ENCODE assay signal across 27 mouse cellular contexts in genomic region chr1:39533917-39534316, GRCm38 (mm10). TPM values are rescaled to one million over a fixed set of nuclear protein-coding genes. Genes with fewer than 3 reads are reported as not detected.
DNase-seq lines count a peak whose midpoint lies in the region; ATAC-seq and TF ChIP-seq lines count a peak whose summit lies in the region.
"Had no signal": no experiment of that assay in that cellular context is flagged by ENCODE, and none has a peak within 500 bp of the region (broad histone marks: within the 10 kb centered on the region; RNA-seq: fewer than 3 reads in every experiment).

No protein-coding gene starts in this region.

- H3K36me3 ChIP-seq in heart, embryonic 10.5 days = peaks cover 14% of the 10 kb centered on the region
- H3K36me3 ChIP-seq in ES-E14 (ENCODE audit: control insufficient read depth, insufficient read depth, low read length, poor library complexity, severe bottlenecking) = peaks cover 8% of the 10 kb centered on the region
- H3K36me3 ChIP-seq in midbrain, embryonic 10.5 days = peaks cover 14% of the 10 kb centered on the region
- H3K36me3 ChIP-seq in kidney, embryonic 16.5 days (ENCODE audit: insufficient read depth, low read length) = peaks cover 10% of the 10 kb centered on the region

- 27% methylated on average over 3 of the region's 3 CpGs for WGBS in heart, embryonic 10.5 days
- 36% methylated on average over 3 of the region's 3 CpGs for WGBS in midbrain, embryonic 10.5 days
- 42% methylated on average over 3 of the region's 3 CpGs for WGBS in kidney, embryonic 16.5 days

- in situ Hi-C loops in ES-E14 (cut with MboI; ENCODE audit: low sequenced_read_pairs in 2 of 2, unreplicated experiment in 2 of 2) = no loop called here

- no peaks in the 10 kb centered on the region for H3K27me3 ChIP-seq in heart, embryonic 10.5 days (ENCODE audit: insufficient read depth, poor library complexity, severe bottlenecking)
- H3K27me3 ChIP-seq in midbrain, embryonic 10.5 days (ENCODE audit: low read depth, poor library complexity, severe bottlenecking) = no peaks in the 10 kb centered on the region
- no peaks in the 10 kb centered on the region for H3K27me3 ChIP-seq in kidney, embryonic 16.5 days (ENCODE audit: insufficient read depth, low read length)
- H3K27me3 ChIP-seq: embryonic facial prominence, embryonic 13.5 days; embryonic facial prominence, embryonic 15.5 days; forebrain, embryonic 12.5 days had no signal

- no peak overlapping the region for H3K4me2 ChIP-seq in kidney, embryonic 16.5 days (replicated peaks; ENCODE audit: low read depth, low read length)
- H3K4me2 ChIP-seq: embryonic facial prominence, embryonic 15.5 days had no signal

- H3K9me3 ChIP-seq in heart, embryonic 10.5 days = no peaks in the 10 kb centered on the region
- no peaks in the 10 kb centered on the region for H3K9me3 ChIP-seq in ES-E14 (ENCODE audit: control insufficient read depth, insufficient read depth, low read depth, low read length)
- H3K9me3 ChIP-seq in midbrain, embryonic 10.5 days (replicated peaks) = no peaks in the 10 kb centered on the region
- no peaks in the 10 kb centered on the region for H3K9me3 ChIP-seq in kidney, embryonic 16.5 days (ENCODE audit: low read length)
- H3K9me3 ChIP-seq: embryonic facial prominence, embryonic 13.5 days; embryonic facial prominence, embryonic 15.5 days; forebrain, embryonic 10.5 days; forebrain, embryonic 12.5 days had no signal

- H3K9ac ChIP-seq in ES-E14 (ENCODE audit: insufficient read depth, low read depth, low read length, poor library complexity, severe bottlenecking) = no peak overlapping the region
- H3K9ac ChIP-seq in kidney, embryonic 16.5 days (replicated peaks; ENCODE audit: low read length) = no peak overlapping the region
- H3K9ac ChIP-seq: embryonic facial prominence, embryonic 13.5 days; embryonic facial prominence, embryonic 15.5 days; forebrain, embryonic 12.5 days had no signal

- no peak overlapping the region for H3K27ac ChIP-seq in heart, embryonic 10.5 days
- no peak overlapping the region for H3K27ac ChIP-seq in ES-E14 (ENCODE audit: insufficient read depth, low read depth, low read length, poor library complexity, severe bottlenecking)
- H3K27ac ChIP-seq in midbrain, embryonic 10.5 days (replicated peaks) = no peak overlapping the region
- no peak overlapping the region for H3K27ac ChIP-seq in kidney, embryonic 16.5 days (ENCODE audit: low read length)
- H3K27ac ChIP-seq: embryonic facial prominence, embryonic 13.5 days; embryonic facial prominence, embryonic 15.5 days; forebrain, embryonic 10.5 days; forebrain, embryonic 12.5 days had no signal

- no peak for ATAC-seq in kidney, embryonic 16.5 days (ENCODE audit: low FRiP score, low TSS enrichment)
- ATAC-seq: CD4-positive, CD25-positive, alpha-beta regulatory T cell, adult 4 months; forebrain, embryonic 14.5 days; forebrain, embryonic 16.5 days had no signal

- peaks cover 11% of the 10 kb centered on the region for H3K4me1 ChIP-seq in heart, embryonic 10.5 days
- peaks cover 4 to 19% of the 10 kb centered on the region in 2 experiments; a peak in 3 of 4 replicates for H3K4me1 ChIP-seq in ES-E14 (ENCODE audit: control insufficient read depth in 2 of 2, insufficient read depth in 2 of 2, low read length in 2 of 2, poor library complexity in 1 of 2)
- peaks cover 30% of the 10 kb centered on the region for H3K4me1 ChIP-seq in midbrain, embryonic 10.5 days
- H3K4me1 ChIP-seq in kidney, embryonic 16.5 days (ENCODE audit: insufficient read depth, low read length) = peaks cover 20% of the 10 kb centered on the region

- no peak overlapping the region for H3K4me3 ChIP-seq in heart, embryonic 10.5 days
- H3K4me3 ChIP-seq in ES-E14 (ENCODE audit: insufficient read depth in 1 of 2, low read depth in 1 of 2, low read length in 2 of 2, poor library complexity in 1 of 2, severe bottlenecking in 1 of 2) = no peak overlapping the region
- H3K4me3 ChIP-seq in midbrain, embryonic 10.5 days = no peak overlapping the region
- H3K4me3 ChIP-seq in kidney, embryonic 16.5 days (ENCODE audit: low read length) = no peak overlapping the region
- H3K4me3 ChIP-seq: embryonic facial prominence, embryonic 13.5 days; embryonic facial prominence, embryonic 15.5 days; erythroblast, embryonic 14.5 days; forebrain, embryonic 12.5 days had no signal

- peak; percentile 2 for DNase-seq in gastrocnemius, postnatal 25 days
- DNase-seq in gastrocnemius, adult 8-10 months (ENCODE audit: low spot score in 2 of 2) = no peak
- DNase-seq in heart, embryonic 10.5 days (ENCODE audit: low spot score) = peak; percentile 64
- no peak for DNase-seq in heart, adult 8-10 months (ENCODE audit: low spot score)
- peak; percentile 72 for DNase-seq in ES-E14 (ENCODE audit: low read depth, low spot score)
- DNase-seq in ZHBTc4 (ENCODE audit: low read depth, low spot score) = peak; percentile 80
- DNase-seq in midbrain, embryonic 10.5 days (ENCODE audit: low spot score) = no peak
- DNase-seq: adrenal gland, adult 2 months; adrenal gland, postnatal 10 days; adrenal gland, postnatal 25 days; B cell, adult 2 months; cerebellum, adult 11 months; cerebellum, adult 18-20 months; cerebellum, adult 8-10 months; cerebellum, adult 9-11 months; cerebellum, postnatal 14 days; cerebellum, postnatal 36 days; embryo, embryonic 11 days had no signal

TF ChIP-seq in ES-E14, 5 proteins besides CTCF, POLR2A, EP300 and RAD21:
- no peak for TF ChIP-seq CHD2 (IDR thresholded peaks at IDR 0.05; ENCODE audit: low read depth, low read length)
- TF ChIP-seq MAFK (IDR thresholded peaks at IDR 0.05; ENCODE audit: insufficient read depth, low read depth, low read length) = no peak
- TF ChIP-seq ZC3H11A (IDR thresholded peaks at IDR 0.05; ENCODE audit: borderline replicate concordance, low read depth, low read length) = no peak
- no peak for TF ChIP-seq ZNF384 (IDR thresholded peaks at IDR 0.05; ENCODE audit: low read depth, low read length)
- TF ChIP-seq HCFC1 (IDR thresholded peaks at IDR 0.05; ENCODE audit: borderline replicate concordance, insufficient read depth, low read length) = no peak

RNA-seq across cellular contexts. Expression of gene Cnot11, which starts 0.9 kb away (rescaled TPM):
- total RNA-seq in gastrocnemius, postnatal 25 days (2021) = 10 to 100 TPM; 15.6 to 15.8 TPM
- 10 to 100 TPM; 17.8 to 19.7 (median 18.9) TPM for total RNA-seq in gastrocnemius, adult 8-10 months (2022)
- polyA plus RNA-seq in heart, embryonic 10.5 days (2016; fragmentation: Nextera tagmentation; extraction: Ambion mirVana) = 20.1 and 27.7 TPM in 2 replicates
- 10 to 100 TPM; 13.3 to 15.1 (median 14.3) TPM for total RNA-seq in heart, adult 8-10 months (2022)
- 17.8 and 21.7 TPM in 2 replicates for total RNA-seq in ES-E14 (2012; rRNA removed)
- polyA plus RNA-seq in midbrain, embryonic 10.5 days (2016; fragmentation: Nextera tagmentation; extraction: Ambion mirVana) = 18.8 and 20.9 TPM in 2 replicates
- 14.6 and 15.6 TPM in 2 replicates for polyA plus RNA-seq in kidney, embryonic 16.5 days (2015; fragmentation: Nextera tagmentation; extraction: Ambion mirVana)

RNA-seq across cellular contexts. Expression of gene Rnf149, which starts 43.3 kb away (rescaled TPM):
- 1 to 10 TPM; 6.2 to 6.3 TPM for total RNA-seq in gastrocnemius, postnatal 25 days (2021)
- 1 to 10 TPM; 6.6 to 9.6 (median 8.3) TPM for total RNA-seq in gastrocnemius, adult 8-10 months (2022)
- polyA plus RNA-seq in heart, embryonic 10.5 days (2016; fragmentation: Nextera tagmentation; extraction: Ambion mirVana) = 17.1 and 26.0 TPM in 2 replicates
- total RNA-seq in heart, adult 8-10 months (2022) = 1 to 10 TPM; 6.2 to 9.5 (median 7.8) TPM
- total RNA-seq in ES-E14 (2012; rRNA removed) = 57.6 and 61.7 TPM in 2 replicates
- 21.6 and 24.3 TPM in 2 replicates for polyA plus RNA-seq in midbrain, embryonic 10.5 days (2016; fragmentation: Nextera tagmentation; extraction: Ambion mirVana)
- 25.8 and 32.6 TPM in 2 replicates for polyA plus RNA-seq in kidney, embryonic 16.5 days (2015; fragmentation: Nextera tagmentation; extraction: Ambion mirVana)

RNA-seq across cellular contexts. Expression of gene Tbc1d8, which starts 55.4 kb away (rescaled TPM):
- total RNA-seq in gastrocnemius, postnatal 25 days (2021) = 1 to 10 TPM; 6.0 to 6.8 TPM
- total RNA-seq in gastrocnemius, adult 8-10 months (2022) = 10 to 100 TPM in 1 of 4 experiments, 1 to 10 TPM in 3; 7.6 to 11.6 (median 9.3) TPM
- 7.5 and 11.6 TPM in 2 replicates for polyA plus RNA-seq in heart, embryonic 10.5 days (2016; fragmentation: Nextera tagmentation; extraction: Ambion mirVana)
- total RNA-seq in heart, adult 8-10 months (2022) = 1 to 10 TPM; 5.6 to 8.9 (median 5.8) TPM
- 6.1 and 12.1 TPM in 2 replicates for total RNA-seq in ES-E14 (2012; rRNA removed)
- polyA plus RNA-seq in midbrain, embryonic 10.5 days (2016; fragmentation: Nextera tagmentation; extraction: Ambion mirVana) = 5.9 TPM in 2 replicates
- polyA plus RNA-seq in kidney, embryonic 16.5 days (2015; fragmentation: Nextera tagmentation; extraction: Ambion mirVana) = 10.1 and 10.3 TPM in 2 replicates

Comparison
In these comparisons a context has a peak if more than half of its experiments do, and no peak if none do; other contexts are left out.
1. DNase-seq: peak in gastrocnemius, postnatal 25 days (single experiment), heart, embryonic 10.5 days (single experiment), ES-E14 (single experiment) and ZHBTc4 (single experiment); none in gastrocnemius, adult 8-10 months (0 of 2), heart, adult 8-10 months (single experiment) and midbrain, embryonic 10.5 days (single experiment).